Mouse (Mus musculus) heart, embryonic 15.5 days (tissue): ENCODE data around the gene Rffl. TPM values are rescaled to one million over a fixed set of nuclear protein-coding genes. Genes with fewer than 3 reads are reported as not detected.

ENCODE experiments used
- ATAC-seq: fragments of 200-750 bp; cut with Nextera tagmentation; replicated peaks from 2 replicates; pipeline ENCODE4 v1.8.0; 2017; ENCODE audit warnings: low read depth, moderate TSS enrichment; ENCODE audit not compliant: insufficient number of reproducible peaks, insufficient read depth, low FRiP score
- H3K27ac ChIP-seq: fragments of 300-500 bp; sonication (generic); 2 replicates; pipeline ENCODE4 v1.5.1; 2015; ENCODE audit warnings: mild to moderate bottlenecking, inconsistent platforms
- H3K27me3 ChIP-seq: fragments of 300-500 bp; sonication (generic); 2 replicates; pipeline ENCODE4 v1.6.1; 2015; ENCODE audit warnings: inconsistent platforms
- H3K36me3 ChIP-seq: fragments of 300-500 bp; sonication (generic); 2 replicates; pipeline ENCODE4 v1.6.1; 2015; ENCODE audit warnings: mild to moderate bottlenecking, inconsistent platforms
- H3K4me1 ChIP-seq: fragments of 300-500 bp; sonication (generic); replicated peaks from 2 replicates; pipeline ENCODE4 v1.6.1; 2015; ENCODE audit warnings: inconsistent platforms
- H3K4me2 ChIP-seq: fragments of 300-500 bp; sonication (generic); 2 replicates; pipeline ENCODE4 v1.6.1; 2015; ENCODE audit warnings: inconsistent platforms, mild to moderate bottlenecking, moderate library complexity
- H3K4me3 ChIP-seq: fragments of 300-500 bp; sonication (generic); 2 replicates; pipeline ENCODE4 v1.5.1; 2015; ENCODE audit warnings: mild to moderate bottlenecking, inconsistent platforms
- H3K9ac ChIP-seq: fragments of 300-500 bp; sonication (generic); 2 replicates; pipeline ENCODE4 v1.6.1; 2015; ENCODE audit warnings: mild to moderate bottlenecking, inconsistent platforms
- H3K9me3 ChIP-seq: fragments of 300-500 bp; sonication (generic); replicated peaks from 2 replicates; pipeline ENCODE4 v1.6.1; 2016; ENCODE audit warnings: inconsistent platforms
- WGBS: fragments of 180-500 bp; shearing (Covaris S2); methylation state at CpG from one replicate; pipeline ENCODE4 v1.1.7; 2015; ENCODE audit warnings: mixed read lengths; 5-methylcytosine and 5-hydroxymethylcytosine counted together
- polyA plus RNA-seq: library from polyadenylated mRNA; unstranded; fragments of >200 nt; fragmentation: Nextera tagmentation; extraction: Ambion mirVana; gene quantifications from 2 replicates; pipeline ENCODE4 v1.2.1, GENCODE M21; 2015

Gene Rffl
- polyA plus RNA-seq, 1 experiment from 2014 or later: 3.8 TPM

- H3K9me3 ChIP-seq: no peaks in the 10 kb centered on the region
- no peaks in the 10 kb centered on the region for H3K27me3 ChIP-seq
- peak overlapping the region; percentile 91 for H3K4me2 ChIP-seq
- WGBS: 3% methylated on average over 36 of the region's 36 CpGs
- H3K9ac ChIP-seq: peak overlapping the region; percentile 85
- peak; percentile 30 for ATAC-seq
- H3K4me1 ChIP-seq: peaks cover 16% of the 10 kb centered on the region
- H3K36me3 ChIP-seq: no peaks in the 10 kb centered on the region
- H3K27ac ChIP-seq: peak overlapping the region; percentile 69
- H3K4me3 ChIP-seq: peak overlapping the region; percentile 99
Observed at GRCm38 (mm10) chr11:82870173-82871030, 608 bp downstream of the Rffl start.

- H3K4me3 ChIP-seq: peak overlapping the region; percentile 99
- no peaks in the 10 kb centered on the region for H3K9me3 ChIP-seq
- no peaks in the 10 kb centered on the region for H3K36me3 ChIP-seq
- peak overlapping the region; percentile 91 for H3K4me2 ChIP-seq
- H3K27ac ChIP-seq: no peak overlapping the region; the same call in 1 of the 2 replicates
- no peak for ATAC-seq
- 65% methylated on average over 9 of the region's 9 CpGs for WGBS
- 0 out of 2 replicates have a peak overlapping the region, but pooled peaks have one; percentile 85 for H3K9ac ChIP-seq
- H3K27me3 ChIP-seq: no peaks in the 10 kb centered on the region
- peaks cover 13% of the 10 kb centered on the region for H3K4me1 ChIP-seq
Observed at GRCm38 (mm10) chr11:82869506-82870172, 1.4 kb downstream of the Rffl start.

GRCm38 (mm10) chr11:82867956-82868355, 3.1 kb downstream of the Rffl start:
- no peaks in the 10 kb centered on the region for H3K36me3 ChIP-seq
- no peak for ATAC-seq
- no peak overlapping the region for H3K4me2 ChIP-seq
- no peak overlapping the region for H3K27ac ChIP-seq
- H3K27me3 ChIP-seq: no peaks in the 10 kb centered on the region
- H3K4me1 ChIP-seq: peaks cover 17% of the 10 kb centered on the region
- no peak overlapping the region for H3K9ac ChIP-seq
- WGBS: 64% methylated on average over 5 of the region's 5 CpGs
- no peak overlapping the region for H3K4me3 ChIP-seq
- H3K9me3 ChIP-seq: no peaks in the 10 kb centered on the region

- no peaks in the 10 kb centered on the region for H3K27me3 ChIP-seq
- H3K9ac ChIP-seq: no peak overlapping the region
- H3K9me3 ChIP-seq: no peaks in the 10 kb centered on the region
- WGBS: 32% methylated on average over 7 of the region's 7 CpGs
- H3K27ac ChIP-seq: no peak overlapping the region
- H3K4me1 ChIP-seq: peaks cover 17% of the 10 kb centered on the region
- H3K4me3 ChIP-seq: no peak overlapping the region
- no peak overlapping the region for H3K4me2 ChIP-seq
- H3K36me3 ChIP-seq: no peaks in the 10 kb centered on the region
- no peak for ATAC-seq
Observed at GRCm38 (mm10) chr11:82866850-82867564, 4.0 kb downstream of the Rffl start.

GRCm38 (mm10) chr11:82865957-82866356, 5.1 kb downstream of the Rffl start:
- H3K9me3 ChIP-seq: no peaks in the 10 kb centered on the region
- no peak overlapping the region for H3K4me2 ChIP-seq
- WGBS: 78% methylated on average over 10 of the region's 10 CpGs
- no peak overlapping the region for H3K27ac ChIP-seq
- H3K36me3 ChIP-seq: no peaks in the 10 kb centered on the region
- no peak overlapping the region for H3K4me3 ChIP-seq
- no peaks in the 10 kb centered on the region for H3K27me3 ChIP-seq
- peaks cover 23% of the 10 kb centered on the region for H3K4me1 ChIP-seq
- ATAC-seq: no peak
- no peak overlapping the region for H3K9ac ChIP-seq

GRCm38 (mm10) chr11:82863488-82863931, 7.5 kb downstream of the Rffl start:
- WGBS: 51% methylated on average over 4 of the region's 4 CpGs
- Histone ChIP-seq H3K9me3 (no peaks in the 10 kb centered on the region), H3K4me2 (no peak overlapping the region), H3K9ac (no peak overlapping the region), H3K27me3 (no peaks in the 10 kb centered on the region), H3K4me1 (peaks cover 12% of the 10 kb centered on the region), H3K27ac (no peak overlapping the region), H3K4me3 (no peak overlapping the region), H3K36me3 (no peaks in the 10 kb centered on the region)
- ATAC-seq: no peak

- no peak for ATAC-seq
- no peak overlapping the region for H3K9ac ChIP-seq
- H3K36me3 ChIP-seq: no peaks in the 10 kb centered on the region
- H3K4me3 ChIP-seq: no peak overlapping the region
- H3K4me2 ChIP-seq: no peak overlapping the region
- no peak overlapping the region for H3K27ac ChIP-seq
- H3K4me1 ChIP-seq: peaks cover 12% of the 10 kb centered on the region
- H3K27me3 ChIP-seq: no peaks in the 10 kb centered on the region
- 89% methylated on average over 2 of the region's 2 CpGs for WGBS
- H3K9me3 ChIP-seq: no peaks in the 10 kb centered on the region
Observed at GRCm38 (mm10) chr11:82863059-82863458, 8.0 kb downstream of the Rffl start.

GRCm38 (mm10) chr11:82862638-82863037, 8.4 kb downstream of the Rffl start:
- Histone ChIP-seq H3K36me3 (no peaks in the 10 kb centered on the region), H3K4me1 (peaks cover 12% of the 10 kb centered on the region), H3K9me3 (no peaks in the 10 kb centered on the region), H3K4me3 (no peak overlapping the region), H3K27me3 (no peaks in the 10 kb centered on the region), H3K27ac (no peak overlapping the region), H3K4me2 (no peak overlapping the region), H3K9ac (no peak overlapping the region)
- ATAC-seq: no peak
- WGBS: 76% methylated on average over 9 of the region's 9 CpGs

GRCm38 (mm10) chr11:82861558-82861957, 9.5 kb downstream of the Rffl start:
- ATAC-seq: no peak
- H3K4me2 ChIP-seq: no peak overlapping the region
- H3K27me3 ChIP-seq: no peaks in the 10 kb centered on the region
- no peak overlapping the region for H3K4me3 ChIP-seq
- no peaks in the 10 kb centered on the region for H3K36me3 ChIP-seq
- H3K9me3 ChIP-seq: no peaks in the 10 kb centered on the region
- 66% methylated on average over 8 of the region's 8 CpGs for WGBS
- peaks cover 10% of the 10 kb centered on the region for H3K4me1 ChIP-seq
- H3K27ac ChIP-seq: no peak overlapping the region
- H3K9ac ChIP-seq: no peak overlapping the region

GRCm38 (mm10) chr11:82860759-82861158, 10.3 kb downstream of the Rffl start:
- 77% methylated on average over 6 of the region's 6 CpGs for WGBS
- Histone ChIP-seq H3K4me3 (no peak overlapping the region), H3K4me1 (peaks cover 10% of the 10 kb centered on the region), H3K4me2 (no peak overlapping the region), H3K36me3 (no peaks in the 10 kb centered on the region), H3K27ac (no peak overlapping the region), H3K9me3 (no peaks in the 10 kb centered on the region), H3K27me3 (no peaks in the 10 kb centered on the region), H3K9ac (no peak overlapping the region)
- ATAC-seq: no peak

- Histone ChIP-seq H3K4me2 (no peak overlapping the region), H3K36me3 (no peaks in the 10 kb centered on the region), H3K27ac (peak overlapping the region; percentile 26; the same call in 1 of the 2 replicates), H3K4me1 (peaks cover 9% of the 10 kb centered on the region), H3K4me3 (no peak overlapping the region), H3K9ac (no peak overlapping the region), H3K27me3 (no peaks in the 10 kb centered on the region), H3K9me3 (no peaks in the 10 kb centered on the region)
- no peak for ATAC-seq
- 78% methylated on average over 13 of the region's 13 CpGs for WGBS
Observed at GRCm38 (mm10) chr11:82857307-82857848, 13.6 kb downstream of the Rffl start.
